Mouse (Mus musculus) gastrocnemius, adult 2 months (tissue): ENCODE measurements around the gene Robo1. TPM values are rescaled to one million over a fixed set of nuclear protein-coding genes. Genes with fewer than 3 reads are reported as not detected.

ENCODE experiments used
- DNase-seq: peaks from one replicate; pipeline ENCODE4 v3.0.0; 2022
- H3K27ac ChIP-seq: fragments of 200-600 bp; 2 replicates; pipeline ENCODE4 v1.8.1; 2022; ENCODE audit warnings: mild to moderate bottlenecking
- H3K4me3 ChIP-seq: fragments of 200-600 bp; 2 replicates; pipeline ENCODE4 v1.8.1; 2022; ENCODE audit warnings: mild to moderate bottlenecking, moderate library complexity
- CTCF ChIP-seq: fragments of 200-600 bp; IDR thresholded peaks from 2 replicates; pipeline ENCODE4 v1.8.1; 2022; ENCODE audit warnings: antibody characterized with exemption, mild to moderate bottlenecking, moderate library complexity
- intact Hi-C: fragments of 180-260 bp; cut with DNase I; formaldehyde crosslinking; loops from one replicate; pipeline ENCODE4 v1.15.1; 2025
- total RNA-seq, 2 experiments: library from RNA; stranded (reverse); gene quantifications; 2 replicates each; pipeline ENCODE4 v1.2.3; 2021

Gene Robo1
- total RNA-seq, 2 experiments from 2014 or later = 0.84 to 1.6 TPM

DNA sequence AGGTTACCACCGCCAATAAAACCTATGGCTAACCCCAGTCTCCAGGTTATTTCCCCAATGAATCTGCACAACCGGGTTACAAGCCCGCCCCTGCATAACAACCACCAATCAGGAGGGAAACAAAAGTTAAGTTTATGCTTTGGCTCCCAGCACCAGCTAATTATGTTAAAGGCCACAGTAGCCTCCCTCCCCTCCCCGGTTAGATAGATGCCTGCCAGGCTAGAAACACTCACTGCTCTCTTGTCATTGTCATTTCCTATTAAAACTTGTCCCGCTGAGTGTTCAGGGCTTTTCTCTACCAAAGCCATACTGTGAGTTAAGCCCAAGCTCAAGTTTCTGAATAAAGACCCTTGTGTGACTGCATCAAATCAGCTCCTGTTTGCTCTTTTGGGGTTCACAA, 90.7 kb downstream of the Robo1 start:
- H3K4me3 ChIP-seq = no peak overlapping the region
- intact Hi-C loops = no loop called here
- TF ChIP-seq CTCF = no peak
- H3K27ac ChIP-seq = no peak overlapping the region
- no peak for DNase-seq

DNA sequence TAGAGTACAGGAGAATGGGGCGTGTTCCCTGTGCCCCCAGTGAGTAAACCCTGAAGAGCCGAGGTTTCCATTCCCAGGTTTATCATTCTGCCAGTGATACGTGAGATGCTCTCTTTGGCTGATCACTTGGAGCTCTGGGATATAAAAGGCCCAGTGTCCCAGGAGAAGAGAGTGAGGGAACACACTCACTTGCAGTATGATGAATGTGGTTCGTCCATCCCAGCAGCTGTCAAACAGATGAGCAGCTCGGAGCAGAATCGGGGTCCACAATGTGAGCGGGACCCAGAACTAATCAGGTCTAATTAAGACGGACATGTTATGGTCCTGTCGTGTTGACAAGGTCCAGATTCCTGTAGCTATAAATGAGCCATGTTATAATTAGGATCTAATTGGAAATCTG, 94.3 kb downstream of the Robo1 start:
- intact Hi-C loops = no loop called here
- Histone ChIP-seq H3K27ac (no peak overlapping the region), H3K4me3 (no peak overlapping the region)
- no peak for DNase-seq
- TF ChIP-seq CTCF = no peak

DNA sequence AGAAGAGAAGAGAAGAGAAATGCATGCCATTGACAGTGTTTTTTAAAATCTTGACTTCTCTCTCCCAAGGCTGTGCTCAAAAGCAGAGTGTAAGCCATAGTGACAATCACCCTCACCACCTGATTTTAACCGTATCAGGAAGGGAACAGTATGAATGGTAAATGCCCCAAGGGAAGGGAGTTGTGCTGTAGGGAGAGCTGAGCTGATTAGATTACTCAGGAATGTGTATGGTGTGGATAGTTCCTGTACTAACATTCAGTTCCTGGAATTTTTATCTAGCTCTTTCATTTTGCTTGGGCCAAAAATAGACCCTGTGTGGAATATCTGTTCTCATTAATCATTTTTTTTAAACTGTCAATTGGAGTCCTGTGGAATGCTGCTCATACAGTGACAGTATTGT, 101.7 kb downstream of the Robo1 start:
- Histone ChIP-seq H3K4me3 (no peak overlapping the region), H3K27ac (no peak overlapping the region)
- no peak for TF ChIP-seq CTCF
- no peak for DNase-seq
- intact Hi-C loops = no loop called here

DNA sequence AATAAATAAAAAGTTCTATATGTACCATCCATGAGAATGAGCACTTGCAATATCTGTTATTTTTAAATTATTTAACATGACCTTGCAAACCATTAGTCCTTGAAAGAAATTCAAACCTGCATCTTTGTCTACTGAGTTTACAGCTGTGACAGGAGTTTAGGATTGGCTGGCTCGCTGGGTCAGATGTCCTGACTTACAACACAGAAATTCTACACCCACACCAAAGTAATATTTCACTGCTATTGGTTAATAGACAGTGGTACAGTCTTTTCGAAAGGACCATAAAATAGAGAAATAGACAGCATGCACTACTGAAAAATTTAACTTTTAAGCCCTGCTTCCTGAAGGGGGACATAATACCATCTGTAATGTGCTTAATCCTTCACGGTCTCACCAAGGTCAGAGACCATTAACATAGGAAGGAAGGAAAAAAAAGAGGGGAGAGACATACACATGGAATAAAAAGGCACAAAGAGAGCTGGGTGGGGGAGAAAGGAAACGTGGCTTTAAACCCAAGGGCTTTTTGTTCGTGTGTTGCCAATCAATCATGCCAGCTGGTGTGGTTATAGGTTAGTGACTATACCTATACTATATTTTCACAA, 103.7 kb downstream of the Robo1 start:
- H3K4me3 ChIP-seq = no peak overlapping the region
- intact Hi-C loops = no loop called here
- no peak overlapping the region for H3K27ac ChIP-seq
- TF ChIP-seq CTCF = no peak
- DNase-seq = no peak

DNA sequence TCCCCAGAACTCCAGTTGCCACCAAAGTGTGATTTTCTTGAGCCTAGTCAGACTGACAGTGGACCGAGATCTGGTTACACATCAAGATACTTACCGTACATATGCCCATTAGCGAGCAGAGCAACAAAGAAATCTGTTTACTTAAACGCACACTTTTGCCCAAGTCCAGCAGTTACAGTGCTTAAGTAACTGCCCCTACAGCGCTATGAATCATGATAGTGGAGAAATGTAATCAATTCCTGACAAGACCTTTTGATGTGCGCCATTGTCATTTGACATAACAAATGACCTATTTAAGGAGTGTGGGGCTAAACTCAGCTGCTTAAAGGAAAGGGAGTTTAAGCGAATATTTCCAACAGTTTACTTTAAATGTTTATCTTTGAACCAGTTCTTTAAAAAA, 104.8 kb downstream of the Robo1 start:
- intact Hi-C loops = no loop called here
- no peak for TF ChIP-seq CTCF
- no peak for DNase-seq
- Histone ChIP-seq H3K4me3 (no peak overlapping the region), H3K27ac (no peak overlapping the region)

DNA sequence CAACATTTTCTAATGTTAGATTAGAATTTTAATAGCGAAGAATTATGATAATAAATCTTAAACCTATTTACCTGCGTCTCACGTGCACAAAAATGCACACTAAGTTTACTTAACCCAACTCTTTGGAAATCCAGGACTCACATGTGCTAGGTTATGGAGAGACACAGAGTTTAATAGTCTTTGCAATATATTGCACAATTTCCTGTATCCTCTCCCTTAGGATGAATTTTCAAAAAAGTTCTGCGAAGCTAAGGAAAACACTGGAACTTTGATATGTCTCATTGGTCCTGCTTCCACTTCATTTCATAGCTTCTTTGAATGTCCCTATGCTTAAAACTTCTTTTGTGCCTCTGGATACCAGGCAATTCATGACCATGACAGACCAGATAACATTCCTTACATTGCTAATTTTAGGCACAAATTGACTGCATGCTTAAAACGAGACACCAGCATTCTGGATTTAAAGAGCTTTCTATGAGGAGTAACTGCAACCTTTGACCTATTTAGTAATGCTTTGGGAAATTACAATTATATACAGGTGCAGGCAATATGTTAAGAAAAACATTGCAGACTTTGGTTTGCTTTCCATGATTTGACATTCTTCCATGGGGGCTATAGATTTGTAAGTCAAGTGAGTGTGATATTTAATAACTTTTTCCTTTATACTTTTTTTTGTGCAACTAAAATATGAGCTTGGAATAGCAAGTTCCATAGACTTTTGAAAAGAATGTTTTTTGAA, 111.4 kb downstream of the Robo1 start:
- no peak for TF ChIP-seq CTCF
- Histone ChIP-seq H3K27ac (no peak overlapping the region), H3K4me3 (no peak overlapping the region)
- intact Hi-C loops = no loop called here
- no peak for DNase-seq

DNA sequence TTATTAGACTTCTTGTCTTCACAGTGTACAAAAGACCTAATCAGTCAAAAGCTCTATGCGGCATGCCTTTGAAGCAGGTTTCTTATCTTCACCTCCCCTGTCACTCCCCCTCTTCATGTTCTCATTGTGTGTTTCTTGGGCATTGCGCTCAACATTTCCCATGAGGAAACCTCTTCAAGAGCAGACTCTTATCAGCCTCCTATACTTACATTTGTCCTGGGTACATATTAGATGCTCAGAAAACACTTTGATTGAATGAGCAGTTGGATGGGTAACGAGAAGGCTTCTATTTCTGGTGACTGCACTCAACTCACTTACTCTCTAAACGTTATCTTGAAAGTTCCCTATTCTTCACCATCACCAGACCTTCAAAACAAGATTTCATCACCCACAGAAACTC, 114.3 kb downstream of the Robo1 start:
- intact Hi-C loops = no loop called here
- H3K4me3 ChIP-seq = no peak overlapping the region
- TF ChIP-seq CTCF = no peak
- no peak for DNase-seq
- H3K27ac ChIP-seq = no peak overlapping the region

DNA sequence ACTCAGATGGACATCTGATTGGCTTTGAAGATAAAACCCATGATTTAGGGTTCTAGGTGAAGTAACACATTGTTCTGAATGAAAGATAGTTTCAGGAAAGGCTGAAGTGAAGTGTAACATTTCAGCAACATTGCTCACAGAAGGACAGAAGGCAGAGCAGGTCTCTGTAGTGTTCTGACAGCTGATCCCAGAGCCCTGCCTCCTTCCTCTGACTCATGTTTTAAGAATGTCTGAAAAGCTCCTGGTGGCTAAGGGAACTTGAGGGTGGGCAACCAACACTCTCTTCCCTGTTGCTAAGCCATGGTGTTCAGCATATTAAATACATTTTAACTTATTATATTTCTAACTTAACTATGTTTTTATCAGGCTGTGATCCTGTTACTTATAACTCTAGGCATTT, 126.3 kb downstream of the Robo1 start:
- no peak for DNase-seq
- intact Hi-C loops = no loop called here
- H3K27ac ChIP-seq = no peak overlapping the region
- no peak for TF ChIP-seq CTCF
- H3K4me3 ChIP-seq = no peak overlapping the region

DNA sequence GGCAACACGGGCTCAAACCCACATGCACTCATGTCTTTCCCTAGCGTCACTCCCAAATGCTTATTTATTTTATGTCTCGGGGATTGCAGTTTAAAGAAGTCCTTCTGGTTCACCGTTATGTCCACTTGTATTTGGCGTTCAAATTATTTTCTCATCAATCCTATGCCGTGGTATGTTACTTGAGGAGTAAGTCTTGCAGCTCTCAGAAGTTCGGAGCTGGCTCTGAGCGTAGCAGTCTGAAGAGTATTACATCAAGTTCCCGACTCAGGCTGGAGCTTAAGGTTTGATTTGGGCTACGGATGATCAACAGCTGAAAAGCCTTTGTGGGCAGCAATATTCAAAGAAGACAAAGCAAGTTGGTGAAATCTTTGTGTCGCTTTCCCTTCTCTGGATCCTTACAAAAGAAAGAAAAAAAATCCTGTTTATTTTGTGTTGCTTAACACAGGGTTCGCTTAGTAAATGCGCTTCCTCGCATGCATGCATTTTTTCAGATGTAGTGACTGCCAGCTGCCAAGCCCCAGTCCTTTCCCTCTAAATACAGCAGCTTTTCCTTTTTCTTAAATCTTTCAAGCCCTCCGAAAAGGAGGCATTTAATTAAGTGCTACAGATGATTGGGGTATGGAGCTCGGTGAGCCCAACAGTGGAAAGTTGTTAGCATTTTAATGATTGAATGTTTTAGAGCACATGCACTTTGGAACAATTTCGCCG, 136.5 kb downstream of the Robo1 start:
- intact Hi-C loops = no loop called here
- Histone ChIP-seq H3K4me3 (peak overlapping the region; percentile 30), H3K27ac (no peak overlapping the region)
- no peak for TF ChIP-seq CTCF
- no peak for DNase-seq

DNA sequence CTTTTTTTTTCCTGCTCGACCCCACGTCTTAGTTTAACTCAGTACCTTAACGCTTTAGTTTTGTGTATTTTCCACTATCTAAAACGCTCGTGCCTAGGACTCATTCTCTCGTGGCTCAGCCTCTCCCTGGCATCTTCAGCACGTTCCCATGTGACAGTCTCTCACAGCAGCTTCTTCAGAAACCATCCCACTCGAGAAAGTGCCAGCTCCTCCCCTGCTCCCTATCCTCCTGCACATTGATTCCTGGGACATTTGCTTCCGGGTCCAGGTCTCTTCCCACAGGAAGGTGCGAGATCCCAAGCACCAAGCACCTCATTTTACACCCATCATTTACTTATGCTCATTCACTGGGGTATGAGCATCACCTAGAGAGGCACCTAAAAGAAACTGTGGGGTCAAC, 150.0 kb downstream of the Robo1 start:
- Histone ChIP-seq H3K27ac (no peak overlapping the region), H3K4me3 (no peak overlapping the region)
- no peak for DNase-seq
- intact Hi-C loops = no loop called here
- TF ChIP-seq CTCF = no peak

DNA sequence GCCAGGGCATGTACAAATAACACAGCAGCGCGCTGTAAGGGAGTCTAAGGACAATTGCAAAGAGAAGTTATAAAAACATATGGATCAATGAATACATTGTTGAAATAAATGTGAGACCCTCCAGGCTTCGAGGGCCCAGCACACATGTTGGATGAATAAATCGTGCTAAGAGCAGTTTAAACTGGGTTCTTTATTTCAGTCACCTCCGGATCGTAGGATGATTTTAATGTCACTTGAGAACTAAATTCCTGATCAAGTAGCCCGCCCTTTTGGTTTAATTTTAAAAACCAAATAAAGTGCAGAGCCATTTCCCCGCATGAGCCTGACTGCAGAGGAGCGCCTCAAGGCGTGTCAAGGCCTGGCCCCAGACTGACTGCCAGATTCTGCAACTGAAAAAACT, 150.5 kb downstream of the Robo1 start:
- TF ChIP-seq CTCF = no peak
- intact Hi-C loops = no loop called here
- H3K4me3 ChIP-seq = no peak overlapping the region
- no peak for DNase-seq
- H3K27ac ChIP-seq = no peak overlapping the region

DNA sequence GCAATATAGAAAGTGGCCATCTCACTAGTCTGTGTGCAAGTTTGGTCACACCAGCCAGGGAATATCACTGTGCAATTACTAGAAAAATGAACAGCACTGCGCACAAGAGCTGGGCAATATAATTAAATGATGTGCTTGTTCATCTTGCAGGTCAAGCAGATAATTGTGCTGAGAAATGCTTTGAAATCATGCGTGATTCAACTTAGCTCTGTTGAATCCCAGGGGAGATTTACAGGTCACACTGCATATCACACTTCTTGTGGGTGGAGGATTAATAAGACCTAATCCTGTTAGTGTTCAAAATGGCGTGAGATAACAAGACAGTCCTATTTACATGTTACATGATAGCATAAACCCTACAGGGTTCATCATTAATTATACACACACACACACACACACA, 157.6 kb downstream of the Robo1 start:
- no peak for TF ChIP-seq CTCF
- H3K27ac ChIP-seq = no peak overlapping the region
- intact Hi-C loops = no loop called here
- H3K4me3 ChIP-seq = no peak overlapping the region
- DNase-seq = no peak

DNA sequence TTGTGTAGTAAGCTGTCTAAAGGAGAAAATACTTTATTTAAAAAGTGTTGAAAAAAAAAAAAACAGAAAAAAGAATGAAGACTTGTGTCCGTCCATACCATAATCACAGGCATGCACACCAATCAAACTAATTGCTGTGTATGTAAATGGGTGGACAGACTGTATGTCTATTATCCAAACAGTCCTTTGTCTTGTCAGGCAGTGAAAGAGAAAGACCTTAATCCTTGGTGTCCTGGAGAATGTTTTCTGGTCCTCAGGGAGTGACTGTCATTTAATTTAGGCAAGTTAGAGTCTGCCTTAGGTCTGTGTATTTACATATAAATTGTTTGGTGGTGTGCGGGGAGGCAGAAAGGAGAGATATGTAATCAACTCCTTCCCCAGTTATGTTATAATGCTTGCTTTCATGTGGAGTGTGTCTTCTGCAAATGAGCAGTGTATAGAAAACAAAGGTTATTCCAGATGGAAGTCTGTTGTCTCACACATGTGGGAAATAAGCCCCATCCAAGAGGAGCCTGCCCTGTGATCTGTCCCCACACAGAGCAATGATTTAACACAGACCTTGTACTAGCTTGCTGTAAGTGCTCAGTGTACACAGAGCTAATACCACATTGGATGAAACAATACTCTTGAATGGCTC, 162.0 kb downstream of the Robo1 start:
- TF ChIP-seq CTCF = no peak
- intact Hi-C loops = no loop called here

More for the DNA sequence above, 162.0 kb downstream of the Robo1 start:
- Histone ChIP-seq H3K27ac (no peak overlapping the region), H3K4me3 (no peak overlapping the region)
- no peak for DNase-seq
